Mouse (Mus musculus) olfactory bulb, adult 2 months (tissue): ENCODE results near the gene Syne2.

ENCODE experiments used
- CTCF ChIP-seq: fragments of 200-500 bp; IDR thresholded peaks from 2 replicates; pipeline ENCODE4 v1.5.1; 2012; ENCODE audit warnings: low read depth, mild to moderate bottlenecking, low read length, moderate library complexity; ENCODE audit not compliant: insufficient read depth
- POLR2A ChIP-seq: fragments of 200-500 bp; IDR thresholded peaks from 2 replicates; pipeline ENCODE4 v1.6.1; 2012; ENCODE audit warnings: mild to moderate bottlenecking, low read depth, low read length, moderate library complexity; ENCODE audit not compliant: insufficient read depth

- TF ChIP-seq CTCF: no peak
- no peak for TF ChIP-seq POLR2A
These were observed 28.6 kb downstream of the Syne2 start for GRCm38 (mm10) chr12:75846513-75846912.
